Mouse (Mus musculus) common myeloid progenitor, adult 5-6 weeks (primary cell): ENCODE results near the gene Slc23a4. TPM values are rescaled to one million over a fixed set of nuclear protein-coding genes. Genes with fewer than 3 reads are reported as not detected.

Experiments
- ATAC-seq: replicated peaks from 2 replicates; pipeline ENCODE4 v1.8.0; 2016; ENCODE audit warnings: low read depth, mild to moderate bottlenecking, moderate TSS enrichment, inconsistent platforms; ENCODE audit not compliant: poor library complexity, severe bottlenecking
- total RNA-seq: library from RNA; stranded (forward); fragments of 200-1000, 187-1606 nt; gene quantifications from 2 replicates; pipeline ENCODE4 v1.2.3, GENCODE M21; 2017

The Slc23a4 gene
- total RNA-seq: 0.18 and 0.39 TPM in 2 replicates

GRCm38 (mm10) chr6:34988081-34988761 is at the start of gene Slc23a4:
Slc23a4 (minus strand) TSS chr6:34988404.
- peak; percentile 59 for ATAC-seq

GRCm38 (mm10) chr6:35033341-35033740 is 45.1 kb upstream of the Slc23a4 start:
- no peak for ATAC-seq

DNA sequence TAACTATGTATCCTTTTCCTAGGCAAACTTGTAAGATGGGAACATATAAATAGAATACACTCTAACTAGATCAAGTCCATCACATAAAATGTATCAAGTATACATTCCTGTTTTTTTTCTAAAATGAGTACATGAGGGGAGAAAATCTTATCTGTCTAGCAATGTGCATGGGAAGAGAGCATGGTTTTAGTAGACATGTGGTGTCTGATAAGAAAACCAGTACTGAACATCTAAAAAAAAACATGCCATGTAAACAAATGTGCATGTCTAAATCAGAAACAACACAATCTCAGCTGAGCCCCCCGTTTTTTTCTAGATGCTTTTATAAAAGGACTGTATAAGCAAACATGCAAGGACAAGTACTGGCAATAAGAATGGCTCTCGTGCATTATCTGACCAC is 44.5 kb upstream of the Slc23a4 start:
- no peak for ATAC-seq

GRCm38 (mm10) chr6:35030811-35031210 is 42.6 kb upstream of the Slc23a4 start:
- no peak for ATAC-seq

DNA sequence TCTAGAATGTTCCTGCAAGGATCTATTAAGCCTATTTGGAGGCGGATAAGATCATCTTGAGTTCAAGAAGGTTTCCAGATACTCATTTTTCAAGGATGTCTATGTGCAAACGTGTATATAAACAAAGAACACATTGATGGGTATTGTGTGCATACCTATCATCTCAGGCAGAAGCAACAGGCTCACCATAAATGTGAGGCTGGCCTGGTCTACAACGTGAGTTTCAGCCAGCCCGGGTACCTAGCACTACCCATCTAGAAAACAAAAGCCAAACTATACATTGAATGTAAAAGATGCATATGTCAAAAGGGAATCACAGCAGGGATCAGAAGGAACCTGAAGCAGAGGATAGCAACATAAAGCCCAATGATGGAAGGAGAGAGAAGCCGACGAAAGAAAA is 42.0 kb upstream of the Slc23a4 start:
- ATAC-seq: no peak

DNA sequence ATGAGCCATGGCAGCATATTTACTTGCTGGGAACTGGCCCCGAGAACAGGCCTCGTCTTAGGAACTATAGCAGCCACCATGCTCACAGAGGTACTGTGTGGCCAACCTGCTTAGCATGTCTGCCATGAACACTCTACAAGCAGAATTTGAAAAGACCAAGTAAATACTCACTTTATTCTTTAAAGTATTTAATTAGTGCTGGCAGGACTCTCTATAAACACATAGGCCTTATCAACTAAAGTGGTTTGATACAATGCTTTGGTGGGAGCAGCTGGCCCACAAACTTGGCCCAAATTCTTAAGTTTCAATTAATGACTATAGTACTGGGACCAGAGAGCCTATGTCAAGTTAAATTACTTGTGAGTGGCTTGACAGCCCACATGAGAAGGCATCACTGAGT is 39.8 kb upstream of the Slc23a4 start:
- no peak for ATAC-seq

DNA sequence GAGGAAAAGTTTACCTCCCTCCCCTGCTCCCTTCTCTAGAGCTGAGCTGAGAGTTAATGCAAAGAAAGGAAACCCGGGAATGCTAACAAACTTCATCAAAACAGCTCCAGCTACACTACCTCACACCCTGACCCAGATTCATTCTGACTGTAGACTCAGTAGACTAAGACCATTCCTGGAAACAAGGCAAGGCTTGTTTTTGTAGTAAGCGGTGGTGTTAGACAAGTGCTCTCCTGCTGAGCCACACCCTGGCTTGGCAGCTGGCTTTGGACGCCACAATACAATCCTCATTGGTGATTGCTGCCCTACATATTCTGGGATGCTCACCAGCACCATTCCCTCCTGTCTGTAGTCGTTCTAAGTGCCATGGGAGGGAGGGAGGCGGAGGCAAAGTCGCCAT is 39.1 kb upstream of the Slc23a4 start:
- no peak for ATAC-seq

GRCm38 (mm10) chr6:35016624-35017023 is 28.4 kb upstream of the Slc23a4 start:
- 0 out of 2 replicates have a peak, but pooled peaks have one; percentile 42 for ATAC-seq

- no peak for ATAC-seq
Measured at GRCm38 (mm10) chr6:35011953-35012352, 23.7 kb upstream of the Slc23a4 start.

- no peak for ATAC-seq
Measured at GRCm38 (mm10) chr6:35010705-35011104, 22.5 kb upstream of the Slc23a4 start.

- ATAC-seq: no peak
Measured at GRCm38 (mm10) chr6:35002261-35002669, 14.1 kb upstream of the Slc23a4 start.

DNA sequence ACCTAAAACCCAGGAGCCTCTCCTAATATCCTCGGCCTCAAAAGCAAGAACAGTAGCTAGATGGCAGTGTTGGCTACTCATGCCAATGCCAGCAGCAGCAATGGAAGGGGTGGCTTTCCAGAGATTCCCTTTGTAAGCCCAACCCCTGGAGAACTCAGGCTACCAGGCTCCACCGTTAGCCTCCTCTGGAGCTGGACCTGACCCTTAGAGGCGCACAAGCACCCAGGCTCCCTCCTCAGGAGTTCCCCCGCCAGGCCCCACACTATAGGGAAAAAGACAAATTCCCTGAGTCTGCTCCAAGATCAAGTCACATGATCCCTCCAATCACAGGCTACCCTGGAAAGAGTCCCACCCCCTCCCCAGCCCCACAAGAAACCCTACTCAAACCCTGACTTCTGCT is 10.9 kb upstream of the Slc23a4 start:
- ATAC-seq: no peak

GRCm38 (mm10) chr6:34996496-34996895 is 8.3 kb upstream of the Slc23a4 start:
- no peak for ATAC-seq

DNA sequence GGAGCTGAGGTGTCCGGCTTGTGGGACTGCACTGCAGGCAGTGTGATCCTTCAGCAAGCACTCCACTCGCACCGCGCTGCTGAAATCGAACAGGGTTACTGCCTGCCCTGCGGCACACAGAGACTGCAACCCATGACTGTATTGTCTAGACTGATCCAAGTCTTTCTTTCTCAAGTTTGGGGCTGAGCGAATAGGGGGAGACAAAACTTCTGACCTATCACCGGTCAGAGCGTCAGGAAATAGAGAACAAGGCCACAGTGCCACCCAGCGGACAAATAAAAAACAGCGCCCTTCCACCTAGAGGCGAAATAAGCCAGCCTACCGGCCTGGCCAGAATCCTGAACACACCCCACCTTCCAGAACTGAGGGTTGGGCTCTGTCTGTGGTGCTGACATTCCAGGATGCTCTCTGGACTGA is 7.1 kb upstream of the Slc23a4 start:
- ATAC-seq: peak; percentile 93

DNA sequence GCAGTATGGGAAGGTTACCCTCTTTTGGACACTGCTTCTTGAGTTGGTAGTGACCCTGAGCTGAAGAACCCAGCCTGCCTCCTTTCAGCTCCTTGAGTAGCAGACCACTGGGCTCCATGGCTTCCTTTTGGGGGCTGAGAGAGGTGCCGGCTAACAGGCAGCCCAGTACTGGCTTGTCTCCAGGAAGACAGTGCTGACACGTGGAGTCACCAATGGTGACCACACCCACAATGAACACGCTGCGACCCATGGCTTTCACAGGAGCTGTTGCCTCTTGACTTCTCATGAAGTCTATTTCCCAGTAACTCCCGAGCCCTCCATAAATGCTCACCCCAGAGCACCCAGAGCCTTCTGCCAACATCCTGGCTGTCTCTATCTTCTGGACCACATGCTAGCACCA is 6.5 kb upstream of the Slc23a4 start:
- peak; percentile 61 for ATAC-seq

- no peak for ATAC-seq
Measured at GRCm38 (mm10) chr6:34989263-34989662, 1.1 kb upstream of the Slc23a4 start.

GRCm38 (mm10) chr6:34987085-34987645 is 1.0 kb downstream of the Slc23a4 start:
- peak; percentile 65 for ATAC-seq

DNA sequence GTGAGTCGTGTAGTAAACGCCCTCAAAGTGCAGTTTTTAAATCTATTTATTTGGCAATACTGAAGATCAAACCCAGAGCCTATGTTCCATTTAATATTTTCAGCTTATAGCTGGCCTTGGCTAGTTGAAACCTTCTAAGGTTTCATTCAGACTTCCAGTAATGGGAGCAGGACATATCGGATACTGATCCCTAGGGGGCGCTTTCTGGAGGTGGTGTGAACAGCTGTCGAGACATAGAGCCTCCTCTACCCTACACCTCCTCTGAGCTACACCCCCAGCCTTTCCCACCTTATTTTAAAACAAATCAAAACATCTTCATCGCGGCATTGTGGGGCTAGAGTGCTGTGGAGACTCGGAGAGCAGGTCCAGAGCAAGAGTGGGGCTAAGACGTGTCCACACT is 7.5 kb downstream of the Slc23a4 start:
- ATAC-seq: no peak

DNA sequence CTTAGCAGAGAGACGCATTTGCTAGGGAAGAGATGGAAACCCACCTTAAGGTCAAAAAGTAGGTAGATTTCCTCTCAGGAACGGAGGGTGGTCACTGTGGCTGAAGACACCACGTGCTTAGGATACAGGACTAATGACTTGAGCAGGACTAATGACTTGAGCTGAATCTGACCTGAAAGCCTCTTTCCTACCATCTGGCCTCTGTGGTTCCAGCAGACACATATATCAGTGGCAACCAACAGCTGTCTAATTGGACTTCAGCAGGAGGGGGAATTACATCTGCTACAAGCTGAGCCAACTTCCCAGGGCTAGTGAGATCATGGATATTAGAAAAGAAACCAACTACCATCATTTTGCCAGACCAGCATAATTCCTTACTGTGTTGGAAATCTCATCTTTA is 8.9 kb downstream of the Slc23a4 start:
- ATAC-seq: no peak

DNA sequence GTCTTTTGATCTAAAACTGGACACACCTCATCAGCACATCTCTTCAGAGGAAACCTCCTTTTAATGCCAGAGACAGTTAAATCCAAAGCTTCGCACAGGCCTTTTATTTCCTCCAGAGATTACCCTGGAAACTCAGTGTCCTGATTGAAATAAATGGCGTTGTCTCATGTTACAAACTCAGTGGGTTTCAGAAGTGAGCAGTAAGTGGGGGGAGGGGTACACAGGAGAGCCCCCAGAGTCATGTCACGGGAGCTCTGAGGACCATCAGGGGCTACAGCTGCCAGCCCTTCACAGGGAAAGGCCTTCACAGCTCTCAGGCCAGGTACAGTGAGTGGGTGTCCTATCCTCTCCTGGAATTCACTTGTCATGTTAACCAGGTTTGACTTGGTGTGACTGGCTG is 17.0 kb downstream of the Slc23a4 start:
- ATAC-seq: no peak

- ATAC-seq: peak; percentile 39; the same call in 1 of the 2 replicates
Measured at GRCm38 (mm10) chr6:34965819-34966539, 22.2 kb downstream of the Slc23a4 start.
